Mouse (Mus musculus) hindbrain, embryonic 15.5 days (tissue): ENCODE measurements around the gene Rgl1. TPM values are rescaled to one million over a fixed set of nuclear protein-coding genes. Genes with fewer than 3 reads are reported as not detected.
"Not testable (repeated sequence)": the region's sequence is repeated elsewhere in the genome, so short reads cannot be mapped to it uniquely, and the experiment has no call there.

ENCODE experiments used
- ATAC-seq: fragments of 200-750 bp; cut with Nextera tagmentation; 2 replicates; pipeline ENCODE4 v1.8.0; 2017; ENCODE audit warnings: low read depth, moderate number of reproducible peaks, moderate TSS enrichment; ENCODE audit not compliant: low FRiP score
- H3K27ac ChIP-seq: fragments of 300-500 bp; sonication (generic); replicated peaks from 2 replicates; pipeline ENCODE4 v1.5.1; 2015; ENCODE audit warnings: mild to moderate bottlenecking, inconsistent platforms
- H3K27me3 ChIP-seq: fragments of 300-500 bp; sonication (generic); 2 replicates; pipeline ENCODE4 v1.6.1; 2015; ENCODE audit warnings: control low read depth, inconsistent platforms
- H3K36me3 ChIP-seq: fragments of 300-500 bp; sonication (generic); 2 replicates; pipeline ENCODE4 v1.6.1; 2015; ENCODE audit warnings: control low read depth, inconsistent platforms
- H3K4me1 ChIP-seq: fragments of 300-500 bp; sonication (generic); replicated peaks from 2 replicates; pipeline ENCODE4 v1.6.1; 2015; ENCODE audit warnings: control low read depth, inconsistent platforms
- H3K4me2 ChIP-seq: fragments of 300-500 bp; sonication (generic); 2 replicates; pipeline ENCODE4 v1.6.1; 2015; ENCODE audit warnings: moderate library complexity, mild to moderate bottlenecking, inconsistent platforms
- H3K4me3 ChIP-seq: fragments of 300-500 bp; sonication (generic); 2 replicates; pipeline ENCODE4 v1.5.1; 2015; ENCODE audit warnings: mild to moderate bottlenecking, inconsistent platforms
- H3K9ac ChIP-seq: fragments of 300-500 bp; sonication (generic); 2 replicates; pipeline ENCODE4 v1.6.1; 2015; ENCODE audit warnings: inconsistent platforms
- H3K9me3 ChIP-seq: fragments of 300-500 bp; sonication (generic); 2 replicates; pipeline ENCODE4 v1.6.1; 2016; ENCODE audit warnings: control low read depth, inconsistent platforms
- WGBS: fragments of 180-500 bp; shearing (Covaris S2); methylation state at CpG from one replicate; pipeline ENCODE4 v1.1.7; 2015; 5-methylcytosine and 5-hydroxymethylcytosine counted together
- polyA plus RNA-seq: library from polyadenylated mRNA; unstranded; fragments of >200 nt; fragmentation: Nextera tagmentation; extraction: Ambion mirVana; gene quantifications from 2 replicates; pipeline ENCODE4 v1.2.1, GENCODE M21; 2015

Gene Rgl1
- polyA plus RNA-seq, 1 experiment from 2014 or later: 18.9 TPM

- Histone ChIP-seq H3K9ac (no peak overlapping the region), H3K9me3 (no peaks in the 10 kb centered on the region), H3K27ac (no peak overlapping the region), H3K4me3 (no peak overlapping the region), H3K4me1 (peaks cover 11% of the 10 kb centered on the region), H3K27me3 (no peaks in the 10 kb centered on the region), H3K4me2 (no peak overlapping the region), H3K36me3 (no peaks in the 10 kb centered on the region)
- ATAC-seq: no peak
- 87% methylated on average over 8 of the region's 8 CpGs for WGBS
Measured at GRCm38 (mm10) chr1:152796683-152797263, 30.6 kb upstream of the Rgl1 start.

GRCm38 (mm10) chr1:152795688-152796255 lies 29.6 kb upstream of the Rgl1 start:
- no peaks in the 10 kb centered on the region for H3K36me3 ChIP-seq
- H3K4me3 ChIP-seq: no peak overlapping the region
- no peak overlapping the region for H3K27ac ChIP-seq
- no peaks in the 10 kb centered on the region for H3K27me3 ChIP-seq
- H3K4me2 ChIP-seq: no peak overlapping the region
- WGBS: 65% methylated on average over 8 of the region's 8 CpGs
- no peak for ATAC-seq
- no peaks in the 10 kb centered on the region for H3K9me3 ChIP-seq
- peaks cover 11% of the 10 kb centered on the region for H3K4me1 ChIP-seq
- H3K9ac ChIP-seq: no peak overlapping the region

GRCm38 (mm10) chr1:152793495-152794130 lies 27.5 kb upstream of the Rgl1 start:
- H3K27ac ChIP-seq: 0 out of 2 replicates have a peak overlapping the region, but pooled peaks have one; percentile 34
- no peak overlapping the region for H3K4me3 ChIP-seq
- no peaks in the 10 kb centered on the region for H3K36me3 ChIP-seq
- ATAC-seq: no peak
- 19% methylated on average over 6 of the region's 6 CpGs for WGBS
- H3K4me1 ChIP-seq: peaks cover 6% of the 10 kb centered on the region
- H3K9ac ChIP-seq: no peak overlapping the region
- no peak overlapping the region for H3K4me2 ChIP-seq
- no peaks in the 10 kb centered on the region for H3K9me3 ChIP-seq
- no peaks in the 10 kb centered on the region for H3K27me3 ChIP-seq

GRCm38 (mm10) chr1:152792736-152793494 lies 26.8 kb upstream of the Rgl1 start:
- ATAC-seq: peak; percentile 52; the same call in 1 of the 2 replicates

GRCm38 (mm10) chr1:152791269-152791668 lies 25.1 kb upstream of the Rgl1 start:
- 23% methylated on average over 4 of the region's 4 CpGs for WGBS
- H3K36me3 ChIP-seq: no peaks in the 10 kb centered on the region
- H3K4me2 ChIP-seq: no peak overlapping the region
- no peaks in the 10 kb centered on the region for H3K9me3 ChIP-seq
- H3K27ac ChIP-seq: no peak overlapping the region
- no peak overlapping the region for H3K4me3 ChIP-seq
- peaks cover 6% of the 10 kb centered on the region for H3K4me1 ChIP-seq
- no peak overlapping the region for H3K9ac ChIP-seq
- H3K27me3 ChIP-seq: no peaks in the 10 kb centered on the region
- ATAC-seq: no peak

More at GRCm38 (mm10) chr1:152792736-152793494, 26.8 kb upstream of the Rgl1 start:
- Histone ChIP-seq H3K27ac (0 out of 2 replicates have a peak overlapping the region, but pooled peaks have one; percentile 34), H3K9me3 (no peaks in the 10 kb centered on the region), H3K36me3 (no peaks in the 10 kb centered on the region), H3K9ac (no peak overlapping the region), H3K27me3 (no peaks in the 10 kb centered on the region), H3K4me3 (no peak overlapping the region), H3K4me2 (no peak overlapping the region), H3K4me1 (peaks cover 6% of the 10 kb centered on the region)
- 11% methylated on average over 12 of the region's 12 CpGs for WGBS

GRCm38 (mm10) chr1:152790821-152791220 lies 24.7 kb upstream of the Rgl1 start:
- Histone ChIP-seq H3K36me3 (no peaks in the 10 kb centered on the region), H3K9me3 (no peaks in the 10 kb centered on the region), H3K4me3 (no peak overlapping the region), H3K9ac (no peak overlapping the region), H3K4me2 (no peak overlapping the region), H3K27me3 (no peaks in the 10 kb centered on the region), H3K4me1 (peaks cover 6% of the 10 kb centered on the region), H3K27ac (no peak overlapping the region)
- 0 out of 2 replicates have a peak, but pooled peaks have one; percentile 35 for ATAC-seq
- WGBS: 27% methylated on average over 6 of the region's 6 CpGs

- Histone ChIP-seq H3K27ac (no peak overlapping the region), H3K9ac (no peak overlapping the region), H3K4me2 (no peak overlapping the region), H3K36me3 (no peaks in the 10 kb centered on the region), H3K27me3 (no peaks in the 10 kb centered on the region), H3K4me3 (no peak overlapping the region), H3K9me3 (no peaks in the 10 kb centered on the region), H3K4me1 (peaks cover 6% of the 10 kb centered on the region)
- ATAC-seq: no peak
- 25% methylated on average over 12 of the region's 12 CpGs for WGBS
Measured at GRCm38 (mm10) chr1:152790254-152790653, 24.1 kb upstream of the Rgl1 start.

- no peak overlapping the region for H3K27ac ChIP-seq
- H3K4me2 ChIP-seq: no peak overlapping the region
- no peaks in the 10 kb centered on the region for H3K9me3 ChIP-seq
- H3K27me3 ChIP-seq: no peaks in the 10 kb centered on the region
- ATAC-seq: no peak
- H3K4me1 ChIP-seq: peaks cover 6% of the 10 kb centered on the region
- H3K4me3 ChIP-seq: no peak overlapping the region
- 40% methylated on average over 4 of the region's 4 CpGs for WGBS
- no peak overlapping the region for H3K9ac ChIP-seq
- H3K36me3 ChIP-seq: no peaks in the 10 kb centered on the region
Measured at GRCm38 (mm10) chr1:152788121-152788660, 22.0 kb upstream of the Rgl1 start.

GRCm38 (mm10) chr1:152786953-152787352 lies 20.8 kb upstream of the Rgl1 start:
- no peak overlapping the region for H3K4me3 ChIP-seq
- ATAC-seq: no peak
- H3K9me3 ChIP-seq: no peaks in the 10 kb centered on the region
- no peak overlapping the region for H3K4me2 ChIP-seq
- 90% methylated on average over 4 of the region's 4 CpGs for WGBS
- H3K4me1 ChIP-seq: no peaks in the 10 kb centered on the region
- no peak overlapping the region for H3K27ac ChIP-seq
- no peaks in the 10 kb centered on the region for H3K36me3 ChIP-seq
- no peaks in the 10 kb centered on the region for H3K27me3 ChIP-seq
- no peak overlapping the region for H3K9ac ChIP-seq

GRCm38 (mm10) chr1:152785446-152785845 lies 19.3 kb upstream of the Rgl1 start:
- H3K9ac ChIP-seq, H3K4me1 ChIP-seq, H3K27ac ChIP-seq, ATAC-seq, H3K36me3 ChIP-seq, H3K9me3 ChIP-seq, H3K27me3 ChIP-seq, H3K4me3 ChIP-seq, H3K4me2 ChIP-seq: not testable (repeated sequence)
- 92% methylated on average over 3 of the region's 3 CpGs for WGBS

- Histone ChIP-seq H3K4me2 (no peak overlapping the region), H3K36me3 (no peaks in the 10 kb centered on the region), H3K4me3 (no peak overlapping the region), H3K9me3 (no peaks in the 10 kb centered on the region), H3K27ac (no peak overlapping the region), H3K9ac (no peak overlapping the region), H3K4me1 (no peaks in the 10 kb centered on the region), H3K27me3 (no peaks in the 10 kb centered on the region)
- 97% methylated on average over 8 of the region's 8 CpGs for WGBS
- no peak for ATAC-seq
Measured at GRCm38 (mm10) chr1:152784620-152785019, 18.5 kb upstream of the Rgl1 start.
